Mouse (Mus musculus) B cell, adult 2 months (primary cell): Measurements from ENCODE around the gene Enc1.
A peak's percentile ranks its signal among the peaks of the same experiment; 100 is the strongest.

Source experiments
- DNase-seq, 2 experiments: peaks; one replicate each; pipeline ENCODE4 v3.0.0; 2022

Gene Enc1

GRCm38 (mm10) chr13:97240965-97241786, at the start of gene Enc1:
Gene Enc1, plus strand, starts transcription at chr13:97241105.
- peak; percentile 88 for DNase-seq

GRCm38 (mm10) chr13:97192649-97193048, 48.3 kb upstream of the Enc1 start:
- no peak for DNase-seq

- DNase-seq = no peak
Observed at GRCm38 (mm10) chr13:97193420-97193819, 47.5 kb upstream of the Enc1 start.

DNA sequence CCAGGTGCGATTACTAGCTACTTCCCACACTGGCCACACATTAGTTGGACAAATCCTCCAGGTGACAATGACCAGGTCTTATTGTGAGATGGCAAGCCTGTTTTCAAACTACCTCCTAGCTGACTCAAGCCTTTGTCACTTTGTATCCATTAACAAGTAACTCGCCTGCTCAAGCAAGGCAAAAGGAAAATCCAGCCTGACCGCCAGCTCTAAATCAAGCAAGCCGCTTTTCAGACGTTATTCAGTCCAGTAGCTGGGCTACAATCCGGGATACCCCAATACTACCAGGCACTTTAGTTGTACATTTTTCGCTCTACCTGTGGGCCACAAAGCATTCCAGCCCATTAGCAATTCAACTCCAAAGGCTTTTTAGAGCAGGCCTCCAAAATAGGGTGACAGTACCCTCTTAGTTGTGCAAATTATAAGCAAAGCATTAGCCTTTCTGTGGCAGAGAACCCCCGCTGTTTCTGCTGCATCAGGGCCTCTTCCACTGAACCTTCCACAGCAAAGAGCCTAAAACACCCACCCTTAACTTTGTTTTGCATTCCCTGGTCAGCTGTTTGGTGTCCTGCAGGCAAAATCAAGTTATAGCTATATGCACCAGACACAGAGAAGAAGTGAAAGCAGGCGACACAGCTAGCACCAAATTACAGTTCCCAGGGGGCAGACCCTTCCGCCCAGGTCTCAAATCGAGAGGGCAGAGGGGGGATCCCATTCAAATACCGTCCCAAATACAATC, 44.5 kb upstream of the Enc1 start:
- DNase-seq = peak; percentile 42 to 50

DNA sequence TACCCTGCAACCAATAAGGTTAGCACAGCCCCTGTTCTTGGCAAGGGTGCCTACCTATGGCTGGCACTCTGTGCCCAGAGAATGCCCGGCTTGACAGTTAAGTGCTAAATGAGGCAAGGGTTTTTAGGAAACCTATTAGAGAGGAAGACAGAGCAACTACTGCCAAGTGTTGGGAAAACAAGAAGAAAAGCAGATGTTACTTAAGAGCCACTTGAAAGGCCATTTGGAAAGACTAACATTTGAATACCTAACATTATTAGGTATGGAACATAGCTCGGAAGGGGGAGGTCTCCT, 44.0 kb upstream of the Enc1 start:
- no peak for DNase-seq

DNA sequence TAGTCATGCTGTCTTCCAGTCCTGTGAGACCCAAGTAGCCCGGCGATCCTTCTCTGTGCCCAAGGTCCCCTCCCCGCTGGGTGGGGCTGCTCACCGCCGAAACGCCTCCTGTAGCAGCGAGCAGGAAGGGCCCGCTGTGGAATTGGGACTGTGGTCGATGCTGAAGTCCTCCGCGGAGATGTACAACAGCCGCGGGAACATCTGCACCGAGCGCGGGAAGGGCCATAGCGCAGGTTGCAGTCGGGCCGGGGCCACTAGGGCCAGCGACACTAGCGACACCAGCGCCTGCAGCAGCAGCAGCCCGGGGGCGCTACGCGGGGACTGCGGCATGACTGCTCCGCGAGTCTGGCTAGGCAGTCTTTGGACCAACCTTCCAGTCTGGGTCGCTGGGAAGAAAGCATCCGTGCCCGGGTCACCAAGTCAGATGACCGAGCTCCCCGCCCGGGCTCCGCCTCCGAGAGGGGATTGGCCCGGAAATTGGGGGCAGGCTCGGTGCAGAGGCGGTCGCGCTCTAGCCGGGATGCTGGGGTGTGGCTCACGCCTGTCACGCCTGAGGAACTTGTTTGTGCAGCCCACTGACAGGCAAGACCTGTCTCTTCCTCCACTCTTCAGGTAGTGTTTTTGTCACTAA, 42.9 kb upstream of the Enc1 start, which contains the start of gene Hexb:
TSS of gene Hexb (minus strand) at position 426 of the 631 bp plus-strand sequence.
- DNase-seq = peak; percentile 95

DNA sequence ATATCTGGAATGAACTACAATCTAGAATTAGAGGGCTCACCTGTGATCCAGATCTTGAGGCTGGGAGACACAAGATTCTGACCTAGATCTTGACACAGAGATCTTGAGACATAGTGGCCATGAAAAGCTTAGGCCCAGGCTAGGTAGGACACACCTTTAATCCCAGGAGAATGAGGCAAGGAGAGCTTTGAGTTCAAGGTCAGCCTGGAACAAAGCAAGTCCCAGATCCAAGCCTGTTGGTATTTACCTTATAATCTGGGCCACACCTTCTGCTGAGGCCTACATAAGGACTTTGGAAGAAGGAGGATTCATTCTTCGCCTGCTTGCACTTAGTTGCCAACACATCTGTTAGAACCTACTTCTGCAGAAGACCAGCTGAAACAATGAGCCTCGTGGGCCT, 41.8 kb upstream of the Enc1 start:
- no peak for DNase-seq

DNA sequence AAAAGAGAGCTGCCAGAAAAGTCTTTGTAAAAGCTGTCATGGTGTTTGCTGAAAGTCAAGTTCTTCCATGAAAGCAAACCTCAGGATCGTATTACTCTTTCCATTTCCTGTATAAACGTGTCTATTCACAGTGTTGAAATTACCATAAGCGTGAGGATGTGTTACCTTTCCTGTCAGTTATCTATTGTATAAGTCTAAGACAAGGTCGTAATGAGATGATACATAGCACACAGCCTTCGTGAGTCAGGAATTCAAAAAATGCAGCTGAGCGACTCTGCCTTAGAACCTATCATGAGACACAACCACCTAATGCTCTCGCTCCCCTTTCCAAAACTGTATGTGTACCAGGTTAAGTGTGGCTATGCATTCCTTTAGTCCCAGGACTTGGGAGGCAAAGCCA, 39.8 kb upstream of the Enc1 start:
- no peak for DNase-seq

GRCm38 (mm10) chr13:97201896-97202295, 39.0 kb upstream of the Enc1 start:
- DNase-seq = no peak

DNA sequence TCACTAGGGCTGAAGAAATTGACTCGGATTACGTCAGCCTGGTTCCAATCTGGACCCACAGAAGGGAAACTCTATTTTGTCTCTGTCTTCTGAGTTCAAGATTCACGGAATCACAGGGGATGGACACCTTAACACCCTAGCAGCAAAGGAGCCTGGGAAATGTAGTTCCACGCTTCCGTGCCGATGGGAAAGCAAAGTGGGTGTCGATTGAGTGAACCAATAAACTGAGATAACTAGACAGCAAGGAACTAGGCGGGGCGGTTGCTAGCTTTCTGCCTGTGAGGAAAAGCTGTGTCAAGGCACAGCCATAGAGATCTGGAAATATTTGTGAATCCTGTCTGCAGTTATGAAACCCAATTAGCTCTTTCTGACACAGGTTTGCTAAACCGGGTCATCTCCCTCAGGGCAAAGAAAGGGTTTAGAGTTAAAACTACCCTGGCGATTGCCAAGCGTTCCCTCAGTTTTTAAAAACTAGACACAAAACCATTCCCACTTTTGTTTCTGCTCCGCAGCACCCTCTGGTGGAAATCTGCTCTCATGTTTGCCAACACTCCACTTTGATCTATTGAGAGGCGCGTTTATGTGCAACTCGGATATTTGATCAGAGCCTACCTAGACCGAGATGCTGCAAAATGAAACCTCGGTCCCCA, 35.7 kb upstream of the Enc1 start:
- DNase-seq = peak; percentile 78 to 80

GRCm38 (mm10) chr13:97206046-97206445, 34.9 kb upstream of the Enc1 start:
- no peak for DNase-seq

DNA sequence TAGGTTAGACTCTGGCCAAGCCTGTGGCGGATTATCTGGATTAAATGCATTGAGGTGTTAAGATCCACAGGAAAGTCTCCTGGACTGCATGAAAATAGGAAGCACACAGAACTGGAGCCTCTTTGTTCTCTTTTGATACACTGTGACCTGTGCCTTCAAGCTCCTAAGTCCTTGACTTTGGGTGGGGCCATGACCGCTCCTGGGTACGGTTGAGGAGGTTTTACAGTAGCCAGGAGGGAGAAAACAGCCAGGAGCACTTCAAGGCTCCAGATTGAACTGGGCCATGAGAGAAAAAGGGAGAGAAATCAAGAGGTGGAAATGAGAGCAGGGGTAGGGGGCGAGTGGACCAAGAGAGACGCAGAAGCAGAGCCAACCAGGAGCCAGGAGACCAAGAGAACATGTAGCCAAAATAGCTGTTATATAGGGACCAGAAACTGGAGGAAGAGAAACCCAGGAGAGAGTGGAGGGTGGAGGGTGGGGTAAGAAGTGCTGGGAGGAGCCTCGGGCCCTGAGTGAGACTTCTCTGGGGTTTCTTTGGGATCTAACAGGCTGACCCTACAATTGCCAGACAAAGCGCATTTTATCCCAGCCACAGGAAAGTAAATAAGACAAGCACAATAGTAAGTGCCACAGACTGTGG, 33.3 kb upstream of the Enc1 start:
- DNase-seq = no peak

DNA sequence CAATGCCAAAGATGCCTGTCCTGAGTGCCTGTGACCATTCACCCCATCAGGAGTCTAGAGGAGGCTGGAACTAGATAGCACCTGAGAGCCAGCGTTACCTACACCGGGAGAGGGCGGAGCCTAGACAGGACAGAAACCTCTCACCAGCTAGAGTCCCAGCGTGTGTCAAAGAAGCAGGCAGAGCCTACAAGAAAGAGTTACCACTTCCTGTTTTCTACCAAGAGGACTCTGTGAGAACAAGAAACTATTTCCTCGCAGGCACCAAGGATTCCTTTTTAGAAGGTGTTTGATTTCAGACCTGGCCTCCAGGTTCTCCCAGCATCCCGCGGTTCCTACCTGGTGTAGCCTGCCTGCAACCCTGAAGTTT, 32.8 kb upstream of the Enc1 start:
- peak; percentile 59 to 66 for DNase-seq

- DNase-seq = no peak
Observed at GRCm38 (mm10) chr13:97208500-97209010, 32.4 kb upstream of the Enc1 start.

GRCm38 (mm10) chr13:97214583-97215268, 26.2 kb upstream of the Enc1 start:
- DNase-seq = no peak

GRCm38 (mm10) chr13:97215563-97215962, 25.3 kb upstream of the Enc1 start:
- no peak for DNase-seq

DNA sequence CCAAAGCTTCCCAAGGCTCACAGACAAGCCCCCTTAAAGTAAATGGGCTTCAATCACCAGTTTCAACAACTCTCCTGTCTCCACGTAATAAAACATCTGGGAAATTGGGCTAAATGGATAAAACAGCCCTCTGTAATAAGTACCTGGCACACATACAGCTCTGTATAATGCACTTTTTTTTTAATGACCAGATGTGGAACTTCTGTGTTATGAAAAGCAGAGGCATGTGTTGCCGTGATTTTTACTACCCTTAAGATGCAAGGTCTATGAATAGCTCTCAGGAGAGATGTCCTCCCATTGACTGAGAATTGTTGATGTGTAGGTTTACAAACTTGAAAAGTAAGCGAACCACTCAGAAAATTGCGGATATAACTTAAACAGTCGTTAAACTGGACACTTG, 24.7 kb upstream of the Enc1 start:
- DNase-seq = no peak

GRCm38 (mm10) chr13:97220022-97220421, 20.9 kb upstream of the Enc1 start:
- DNase-seq = no peak

GRCm38 (mm10) chr13:97223856-97224255, 17.0 kb upstream of the Enc1 start:
- no peak for DNase-seq

DNA sequence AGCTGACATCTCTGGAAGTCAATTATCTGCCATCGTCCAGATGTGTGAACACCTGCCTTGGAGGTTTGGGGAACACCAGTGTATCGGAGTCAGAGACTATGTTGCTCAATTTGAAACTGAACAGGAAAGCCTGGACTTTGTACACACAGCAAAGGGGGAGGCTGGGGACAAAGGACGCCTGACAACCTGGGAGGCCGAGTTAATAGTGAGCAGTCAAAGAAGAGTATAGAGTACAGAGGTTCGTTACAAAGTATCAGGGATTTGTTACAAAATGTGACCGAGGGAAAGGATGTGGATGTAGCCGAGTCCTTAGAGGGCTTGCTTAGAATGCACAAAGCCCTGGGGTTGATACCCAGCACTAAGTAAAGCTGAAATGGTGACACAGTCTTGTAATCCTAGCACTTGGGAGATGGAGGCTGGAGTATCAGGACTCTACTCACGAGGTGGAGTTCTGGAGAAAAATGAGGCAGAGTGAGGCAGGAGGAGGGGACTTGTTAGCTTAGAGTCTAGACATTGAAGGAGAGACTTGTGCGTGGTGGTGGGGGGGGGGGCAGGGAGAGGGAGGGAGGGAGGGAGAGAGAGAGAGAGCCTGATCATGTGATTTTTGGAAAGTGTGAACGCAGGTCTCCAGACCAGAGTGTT, 16.4 kb upstream of the Enc1 start:
- DNase-seq = no peak

GRCm38 (mm10) chr13:97225130-97225529, 15.8 kb upstream of the Enc1 start:
- no peak for DNase-seq

DNA sequence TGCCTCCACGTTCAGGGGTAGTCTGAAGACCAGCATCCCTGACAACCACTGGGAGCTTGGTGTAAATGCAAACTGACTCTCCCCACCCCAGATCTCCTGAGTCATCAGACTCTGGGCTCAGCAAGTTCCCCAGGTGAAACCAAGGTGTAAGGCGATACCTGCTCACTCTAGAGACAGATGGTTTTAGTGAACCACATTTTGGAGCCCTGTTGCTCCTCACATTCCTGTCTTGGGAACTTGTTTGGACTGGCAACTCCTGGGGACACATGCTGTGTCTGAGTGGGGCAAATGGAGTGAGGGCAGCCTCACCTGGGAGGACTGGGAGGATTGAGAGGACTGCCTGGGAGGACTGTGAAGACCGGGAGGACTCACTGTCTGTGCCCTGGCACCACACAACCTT, 13.1 kb upstream of the Enc1 start:
- no peak for DNase-seq
